Mouse (Mus musculus) urinary bladder, postnatal 4 days (tissue): ENCODE data around the gene Krt79.

Experiments
- DNase-seq, 2 experiments: peaks; one replicate each; pipeline ENCODE4 v3.0.0; 2021 to 2022; ENCODE audit warnings: low spot score in 2 of 2

The Krt79 gene

GRCm38 (mm10) chr15:101933024-101933423 lies 7.1 kb downstream of the Krt79 start:
- DNase-seq, result no peak

- DNase-seq, result peak in 1 of 2 experiments; percentile 47
Measured at GRCm38 (mm10) chr15:101929666-101930065, 10.5 kb downstream of the Krt79 start.

- DNase-seq, result no peak
Measured at GRCm38 (mm10) chr15:101929087-101929486, 11.0 kb downstream of the Krt79 start.

- no peak for DNase-seq
Measured at GRCm38 (mm10) chr15:101927340-101928080, 12.6 kb downstream of the Krt79 start.

- DNase-seq, result no peak
Measured at GRCm38 (mm10) chr15:101925041-101925440, 15.1 kb downstream of the Krt79 start.

- no peak for DNase-seq
Measured at GRCm38 (mm10) chr15:101924635-101925034, 15.5 kb downstream of the Krt79 start, which contains the start of gene Krt4. TSS of gene Krt4 (minus strand) at chr15:101924735.

GRCm38 (mm10) chr15:101922296-101922695 lies 17.8 kb downstream of the Krt79 start:
- DNase-seq, result no peak

GRCm38 (mm10) chr15:101916072-101916471 lies 24.1 kb downstream of the Krt79 start:
- DNase-seq, result no peak

- DNase-seq, result no peak
Measured at GRCm38 (mm10) chr15:101904849-101905248, 35.3 kb downstream of the Krt79 start.

- DNase-seq, result no peak
Measured at GRCm38 (mm10) chr15:101902171-101903149, 37.7 kb downstream of the Krt79 start.

GRCm38 (mm10) chr15:101895216-101895615 lies 44.9 kb downstream of the Krt79 start:
- no peak for DNase-seq

- no peak for DNase-seq
Measured at GRCm38 (mm10) chr15:101892820-101893219, 47.3 kb downstream of the Krt79 start, which contains the start of gene Krt76. TSS of gene Krt76 (minus strand) at chr15:101892920.

- no peak for DNase-seq
Measured at GRCm38 (mm10) chr15:101879776-101880175, 60.3 kb downstream of the Krt79 start.
